Mouse (Mus musculus): ENCODE data around the gene Tmem253. TPM values are rescaled to one million over a fixed set of nuclear protein-coding genes. Genes with fewer than 3 reads are reported as not detected.
"Not testable (repeated sequence)": the region's sequence is repeated elsewhere in the genome, so short reads cannot be mapped to it uniquely, and the experiment has no call there.

Gene Tmem253
- polyA plus RNA-seq, 1 experiment: 0.27 TPM

GRCm38 (mm10) chr14:52035926-52036325 is 20.5 kb downstream of the Tmem253 start:
- no peaks in the 10 kb centered on the region for H3K27me3 ChIP-seq (ENCODE audit: control insufficient read depth, insufficient read depth, low read length)
- H3K4me3 ChIP-seq (ENCODE audit: extremely low read depth, insufficient read depth, insufficient read length): no peak overlapping the region
- TF ChIP-seq CTCF (IDR thresholded peaks at IDR 0.05; ENCODE audit: extremely low read depth, insufficient read depth, insufficient read length, insufficient replicate concordance) (no peak), POLR2A (IDR thresholded peaks at IDR 0.05; ENCODE audit: low read depth, low read length) (no peak)
- no peaks in the 10 kb centered on the region for H3K4me1 ChIP-seq (ENCODE audit: control insufficient read depth, insufficient read depth, insufficient read length)
- WGBS: 95% methylated on average over 6 of the region's 6 CpGs
- H3K36me3 ChIP-seq (ENCODE audit: control insufficient read depth, insufficient read depth, low read length): no peaks in the 10 kb centered on the region
- no peak overlapping the region for H3K27ac ChIP-seq (ENCODE audit: insufficient read depth, low read length)
- no peak for DNase-seq (ENCODE audit: low read depth in 1 of 2, low spot score in 2 of 2)

- Histone ChIP-seq H3K4me1 (ENCODE audit: control insufficient read depth, insufficient read depth, insufficient read length) (no peaks in the 10 kb centered on the region), H3K4me3 (ENCODE audit: extremely low read depth, insufficient read depth, insufficient read length) (no peak overlapping the region), H3K36me3 (ENCODE audit: control insufficient read depth, insufficient read depth, low read length) (no peaks in the 10 kb centered on the region), H3K27me3 (ENCODE audit: control insufficient read depth, insufficient read depth, low read length) (no peaks in the 10 kb centered on the region), H3K27ac (ENCODE audit: insufficient read depth, low read length) (no peak overlapping the region)
- DNase-seq (ENCODE audit: low read depth in 1 of 2, low spot score in 2 of 2): no peak
- TF ChIP-seq CTCF (IDR thresholded peaks at IDR 0.05; ENCODE audit: extremely low read depth, insufficient read depth, insufficient read length, insufficient replicate concordance): no peak
- TF ChIP-seq POLR2A (IDR thresholded peaks at IDR 0.05; ENCODE audit: low read depth, low read length): no peak
- 83% methylated on average over 5 of the region's 5 CpGs for WGBS
These were observed 23.9 kb downstream of the Tmem253 start for GRCm38 (mm10) chr14:52039332-52039731.

- DNase-seq (ENCODE audit: low read depth in 1 of 2, low spot score in 2 of 2); H3K36me3 ChIP-seq (ENCODE audit: control insufficient read depth, insufficient read depth, low read length); H3K4me1 ChIP-seq (ENCODE audit: control insufficient read depth, insufficient read depth, insufficient read length); H3K27me3 ChIP-seq (ENCODE audit: control insufficient read depth, insufficient read depth, low read length); H3K27ac ChIP-seq (ENCODE audit: insufficient read depth, low read length); H3K4me3 ChIP-seq (ENCODE audit: extremely low read depth, insufficient read depth, insufficient read length): not testable (repeated sequence)
- WGBS: 13% methylated on average over 3 of the region's 3 CpGs
These were observed 26.9 kb downstream of the Tmem253 start, which contains the start of gene Olfr221 for GRCm38 (mm10) chr14:52042359-52042758. TSS of gene Olfr221 (minus strand) at chr14:52042459.

GRCm38 (mm10) chr14:52043446-52043845 is 28.0 kb downstream of the Tmem253 start:
- no peak for DNase-seq (ENCODE audit: low read depth in 1 of 2, low spot score in 2 of 2)
- Histone ChIP-seq H3K4me1 (ENCODE audit: control insufficient read depth, insufficient read depth, insufficient read length) (no peaks in the 10 kb centered on the region), H3K36me3 (ENCODE audit: control insufficient read depth, insufficient read depth, low read length) (no peaks in the 10 kb centered on the region), H3K27me3 (ENCODE audit: control insufficient read depth, insufficient read depth, low read length) (no peaks in the 10 kb centered on the region), H3K27ac (ENCODE audit: insufficient read depth, low read length) (no peak overlapping the region), H3K4me3 (ENCODE audit: extremely low read depth, insufficient read depth, insufficient read length) (no peak overlapping the region)
- TF ChIP-seq POLR2A (IDR thresholded peaks at IDR 0.05; ENCODE audit: low read depth, low read length) (no peak), CTCF (IDR thresholded peaks at IDR 0.05; ENCODE audit: extremely low read depth, insufficient read depth, insufficient read length, insufficient replicate concordance) (no peak)
- WGBS: 77% methylated on average over 6 of the region's 6 CpGs

- Histone ChIP-seq H3K36me3 (ENCODE audit: control insufficient read depth, insufficient read depth, low read length) (no peaks in the 10 kb centered on the region), H3K27me3 (ENCODE audit: control insufficient read depth, insufficient read depth, low read length) (no peaks in the 10 kb centered on the region), H3K4me1 (ENCODE audit: control insufficient read depth, insufficient read depth, insufficient read length) (no peaks in the 10 kb centered on the region), H3K4me3 (ENCODE audit: extremely low read depth, insufficient read depth, insufficient read length) (no peak overlapping the region), H3K27ac (ENCODE audit: insufficient read depth, low read length) (no peak overlapping the region)
- TF ChIP-seq CTCF (IDR thresholded peaks at IDR 0.05; ENCODE audit: extremely low read depth, insufficient read depth, insufficient read length, insufficient replicate concordance) (no peak), POLR2A (IDR thresholded peaks at IDR 0.05; ENCODE audit: low read depth, low read length) (no peak)
- no peak for DNase-seq (ENCODE audit: low read depth in 1 of 2, low spot score in 2 of 2)
- WGBS: 10% methylated on average over 8 of the region's 8 CpGs
These were observed 29.6 kb downstream of the Tmem253 start for GRCm38 (mm10) chr14:52044901-52045678.

GRCm38 (mm10) chr14:52045966-52046565 is 30.6 kb downstream of the Tmem253 start:
- H3K4me3 ChIP-seq (ENCODE audit: extremely low read depth, insufficient read depth, insufficient read length): no peak overlapping the region
- DNase-seq (ENCODE audit: low read depth in 1 of 2, low spot score in 2 of 2): no peak
- no peak for TF ChIP-seq CTCF (IDR thresholded peaks at IDR 0.05; ENCODE audit: extremely low read depth, insufficient read depth, insufficient read length, insufficient replicate concordance)
- no peak for TF ChIP-seq POLR2A (IDR thresholded peaks at IDR 0.05; ENCODE audit: low read depth, low read length)
- H3K27ac ChIP-seq (ENCODE audit: insufficient read depth, low read length): no peak overlapping the region
- no peaks in the 10 kb centered on the region for H3K4me1 ChIP-seq (ENCODE audit: control insufficient read depth, insufficient read depth, insufficient read length)
- H3K27me3 ChIP-seq (ENCODE audit: control insufficient read depth, insufficient read depth, low read length): no peaks in the 10 kb centered on the region
- WGBS: 89% methylated on average over 9 of the region's 9 CpGs
- no peaks in the 10 kb centered on the region for H3K36me3 ChIP-seq (ENCODE audit: control insufficient read depth, insufficient read depth, low read length)

- not testable (repeated sequence) for H3K27ac ChIP-seq (ENCODE audit: insufficient read depth, low read length); H3K4me3 ChIP-seq (ENCODE audit: extremely low read depth, insufficient read depth, insufficient read length); H3K27me3 ChIP-seq (ENCODE audit: control insufficient read depth, insufficient read depth, low read length); H3K4me1 ChIP-seq (ENCODE audit: control insufficient read depth, insufficient read depth, insufficient read length); H3K36me3 ChIP-seq (ENCODE audit: control insufficient read depth, insufficient read depth, low read length); DNase-seq (ENCODE audit: low read depth in 1 of 2, low spot score in 2 of 2)
- 77% methylated on average over 3 of the region's 3 CpGs for WGBS
These were observed 37.3 kb downstream of the Tmem253 start for GRCm38 (mm10) chr14:52052720-52053119.
